Mouse (Mus musculus) hindbrain, postnatal 0 days (tissue): ENCODE data around the gene Armcx6. TPM values are rescaled to one million over a fixed set of nuclear protein-coding genes. Genes with fewer than 3 reads are reported as not detected.

ENCODE experiments used
- ATAC-seq: fragments of 200-750 bp; cut with Nextera tagmentation; 2 replicates; pipeline ENCODE4 v1.8.0; 2017; ENCODE audit warnings: mild to moderate bottlenecking, moderate TSS enrichment, moderate library complexity
- DNase-seq: peaks from one replicate; pipeline ENCODE4 v3.0.0-alpha.2; 2015; ENCODE audit warnings: low spot score
- H3K27ac ChIP-seq: fragments of 300-500 bp; sonication (generic); 2 replicates; pipeline ENCODE4 v1.5.1; 2014; ENCODE audit warnings: mild to moderate bottlenecking
- H3K27me3 ChIP-seq: fragments of 300-500 bp; sonication (generic); 2 replicates; pipeline ENCODE4 v1.6.1; 2014; ENCODE audit warnings: low read length, mixed read lengths; ENCODE audit not compliant: insufficient read depth
- H3K36me3 ChIP-seq: fragments of 300-500 bp; sonication (generic); 2 replicates; pipeline ENCODE4 v1.6.1; 2014; ENCODE audit warnings: low read length, mixed read lengths; ENCODE audit not compliant: insufficient read depth
- H3K4me1 ChIP-seq: fragments of 300-500 bp; sonication (generic); 2 replicates; pipeline ENCODE4 v1.6.1; 2014; ENCODE audit warnings: antibody characterized with exemption, low read length, mixed read lengths; ENCODE audit not compliant: insufficient read depth
- H3K4me2 ChIP-seq: fragments of 300-500 bp; sonication (generic); 2 replicates; pipeline ENCODE4 v1.6.1; 2014; ENCODE audit warnings: low read depth, mild to moderate bottlenecking, low read length, moderate library complexity, mixed read lengths
- H3K4me3 ChIP-seq: fragments of 300-500 bp; sonication (generic); 2 replicates; pipeline ENCODE4 v1.5.1; 2014; ENCODE audit warnings: low read length
- H3K9ac ChIP-seq: fragments of 300-500 bp; sonication (generic); replicated peaks from 2 replicates; pipeline ENCODE4 v1.6.1; 2014; ENCODE audit warnings: mild to moderate bottlenecking, low read length, moderate library complexity, mixed read lengths
- H3K9me3 ChIP-seq: fragments of 300-500 bp; sonication (generic); 2 replicates; pipeline ENCODE4 v1.6.1; 2016; ENCODE audit warnings: low read length, mixed read lengths
- CTCF ChIP-seq: IDR thresholded peaks from 2 replicates; pipeline ENCODE4 v1.5.1; 2016; ENCODE audit warnings: antibody characterized with exemption, control low read depth, low read depth
- WGBS: fragments of 180-500 bp; shearing (Covaris S2); extraction: QIAGEN DNeasy Blood & Tissue Kit; methylation state at CpG from one replicate; pipeline ENCODE4 v1.1.7; 2014; 5-methylcytosine and 5-hydroxymethylcytosine counted together
- microRNA-seq, 2 experiments: library from miRNA; unstranded; fragments of <30 nt; microRNA quantifications; one replicate each; pipeline ENCODE4; 2016
- polyA plus RNA-seq: library from polyadenylated mRNA; unstranded; fragments of >200 nt; fragmentation: Nextera tagmentation; extraction: Ambion mirVana; gene quantifications from 2 replicates; pipeline ENCODE4 v1.2.1, GENCODE M21; 2015
- total RNA-seq: library from RNA; depleted of rRNA; stranded (reverse); fragments of >200 nt; gene quantifications from 2 replicates; pipeline ENCODE4 v1.2.3, GENCODE M21; 2014; rRNA removed

Gene Armcx6
- total and polyA plus RNA-seq, 2 experiments from 2014 or later: 26.9 to 47.4 TPM

GRCm38 (mm10) chrX:134718524-134718923 lies 32.7 kb downstream of the Armcx6 start:
- H3K27ac ChIP-seq: peak overlapping the region; percentile 93
- peak overlapping the region; percentile 49 for H3K4me3 ChIP-seq
- 37% methylated on average over 14 of the region's 14 CpGs for WGBS
- ATAC-seq: peak; percentile 91
- H3K9me3 ChIP-seq: no peaks in the 10 kb centered on the region
- H3K36me3 ChIP-seq: no peaks in the 10 kb centered on the region
- peak overlapping the region; percentile 72 for H3K9ac ChIP-seq
- no peaks in the 10 kb centered on the region for H3K27me3 ChIP-seq
- no peaks in the 10 kb centered on the region for H3K4me1 ChIP-seq
- DNase-seq: peak; percentile 83
- TF ChIP-seq CTCF: no peak
- peak overlapping the region; percentile 53 for H3K4me2 ChIP-seq

- Histone ChIP-seq H3K9me3 (no peaks in the 10 kb centered on the region), H3K4me3 (peak within 1 kb of the TSS; percentile 49), H3K27me3 (no peaks in the 10 kb centered on the region), H3K4me2 (peak within 1 kb of the TSS; percentile 53), H3K4me1 (no peaks in the 10 kb centered on the region), H3K27ac (peak within 1 kb of the TSS; percentile 93), H3K36me3 (no peaks in the 10 kb centered on the region), H3K9ac (peak within 1 kb of the TSS; percentile 72)
- peak; percentile 84 for DNase-seq
- WGBS: 29% methylated on average over 16 of the region's 16 CpGs
- peak; percentile 96 for ATAC-seq
- peak; percentile 34; the same call in 1 of the 2 replicates for TF ChIP-seq CTCF
Measured at GRCm38 (mm10) chrX:134717752-134718308, 33.4 kb downstream of the Armcx6 start, which contains the start of gene Armcx1. Gene Armcx1, plus strand, starts transcription at chrX:134717963.

GRCm38 (mm10) chrX:134716863-134717262 lies 34.4 kb downstream of the Armcx6 start:
- ATAC-seq: no peak
- Histone ChIP-seq H3K27me3 (no peaks in the 10 kb centered on the region), H3K4me3 (no peak overlapping the region), H3K9me3 (no peaks in the 10 kb centered on the region), H3K4me1 (no peaks in the 10 kb centered on the region), H3K4me2 (peak overlapping the region; percentile 53; the same call in 1 of the 2 replicates), H3K36me3 (no peaks in the 10 kb centered on the region), H3K9ac (no peak overlapping the region; the same call in 1 of the 2 replicates), H3K27ac (no peak overlapping the region)
- TF ChIP-seq CTCF: no peak
- DNase-seq: no peak
- WGBS: 46% methylated on average over 3 of the region's 3 CpGs

Small RNA genes within 50 kb of the gene (microRNA-seq; reads per million reads assigned to microRNA genes)
- 1.2 to 1.4 reads per million in 2 experiments for gene Mir7093

Other genes starting within 250 kb of the Armcx6 start
- 6.8 and 7.6 TPM in 2 replicates for gene Timm8a1, start 209.6 kb downstream of the Armcx6 start, total RNA-seq
- gene Timm8a1, start 209.6 kb downstream of the Armcx6 start, polyA plus RNA-seq: 47.0 and 48.2 TPM in 2 replicates
- 0.18 and 0.89 TPM in 2 replicates for gene Btk, start 167.8 kb downstream of the Armcx6 start, total RNA-seq
- gene Btk, start 167.8 kb downstream of the Armcx6 start, polyA plus RNA-seq: 0.44 and 0.76 TPM in 2 replicates
- 166 and 269 TPM in 2 replicates for gene Rpl36a, start 165.8 kb downstream of the Armcx6 start, total RNA-seq
- gene Rpl36a, start 165.8 kb downstream of the Armcx6 start, polyA plus RNA-seq: 202 and 203 TPM in 2 replicates
- 3.9 and 6.0 TPM in 2 replicates for gene Gla, start 150.3 kb downstream of the Armcx6 start, total RNA-seq
- 4.8 TPM in 2 replicates for gene Gla, start 150.3 kb downstream of the Armcx6 start, polyA plus RNA-seq
- 35.9 and 39.5 TPM in 2 replicates for gene Hnrnph2, start 150.2 kb downstream of the Armcx6 start, total RNA-seq
- 131 and 134 TPM in 2 replicates for gene Hnrnph2, start 150.2 kb downstream of the Armcx6 start, polyA plus RNA-seq
- gene Armcx4, start 64.9 kb downstream of the Armcx6 start, total RNA-seq: 12.8 and 12.9 TPM in 2 replicates
- 5.6 and 6.0 TPM in 2 replicates for gene Armcx4, start 64.9 kb downstream of the Armcx6 start, polyA plus RNA-seq
- 29.9 and 36.0 TPM in 2 replicates for gene Armcx1, start 33.5 kb downstream of the Armcx6 start, total RNA-seq
- gene Armcx1, start 33.5 kb downstream of the Armcx6 start, polyA plus RNA-seq: 67.1 and 72.7 TPM in 2 replicates
- 43.5 and 51.3 TPM in 2 replicates for gene Armcx3, start 5.2 kb upstream of the Armcx6 start, total RNA-seq
- 91.7 and 93.4 TPM in 2 replicates for gene Armcx3, start 5.2 kb upstream of the Armcx6 start, polyA plus RNA-seq
- 102 and 107 TPM in 2 replicates for gene Armcx2, start 57.8 kb upstream of the Armcx6 start, total RNA-seq
- 74.6 and 77.7 TPM in 2 replicates for gene Armcx2, start 57.8 kb upstream of the Armcx6 start, polyA plus RNA-seq
- gene Nxf2, start 213.3 kb upstream of the Armcx6 start, total RNA-seq: 0.42 TPM in 1 of 2 replicates, not detected in the other
- gene Nxf2, start 213.3 kb upstream of the Armcx6 start, polyA plus RNA-seq: 0.34 and 0.39 TPM in 2 replicates